Mouse (Mus musculus) cerebellum, adult 2 months (tissue): ENCODE data around the gene Prkag3. TPM values are rescaled to one million over a fixed set of nuclear protein-coding genes. Genes with fewer than 3 reads are reported as not detected.
A peak's percentile ranks its signal among the peaks of the same experiment; 100 is the strongest.

Source experiments
- DNase-seq, 2 experiments: peaks; one replicate each; pipeline ENCODE4 v3.0.0; 2021
- H3K27ac ChIP-seq: fragments of 200-500 bp; 2 replicates; pipeline ENCODE4 v1.5.1; 2012; ENCODE audit warnings: low read length, control low read depth, inconsistent platforms; ENCODE audit not compliant: insufficient read depth
- H3K27me3 ChIP-seq: fragments of 200-500 bp; 2 replicates; pipeline ENCODE4 v1.6.1; 2012; ENCODE audit warnings: inconsistent platforms, mild to moderate bottlenecking, low read length, moderate library complexity; ENCODE audit not compliant: control insufficient read depth, insufficient read depth
- H3K4me1 ChIP-seq: fragments of 200-500 bp; 2 replicates; pipeline ENCODE4 v1.6.1; 2011; ENCODE audit warnings: low read length; ENCODE audit not compliant: control insufficient read depth, insufficient read depth
- H3K4me3 ChIP-seq: fragments of 200-500 bp; replicated peaks from 2 replicates; pipeline ENCODE3; 2011; ENCODE audit warnings: mild to moderate bottlenecking, low read depth, low read length, control low read depth; ENCODE audit not compliant: insufficient read depth
- CTCF ChIP-seq: fragments of 200-500 bp; IDR thresholded peaks from 2 replicates; pipeline ENCODE4 v1.5.1; 2011; ENCODE audit warnings: low read depth, mild to moderate bottlenecking, control low read depth, low read length, moderate library complexity, borderline replicate concordance; ENCODE audit not compliant: insufficient read depth
- POLR2A ChIP-seq: fragments of 200-500 bp; IDR thresholded peaks from 2 replicates; pipeline ENCODE4 v1.6.1; 2011; ENCODE audit warnings: low read length, control low read depth, borderline replicate concordance; ENCODE audit not compliant: insufficient read depth
- WGBS: fragments of 180-500 bp; shearing (Covaris S2); methylation state at CpG from one replicate; pipeline ENCODE4 v1.1.7; 2018; 5-methylcytosine and 5-hydroxymethylcytosine counted together
- polyA plus RNA-seq: library from polyadenylated mRNA; depleted of rRNA; stranded (reverse); fragments of >200 nt; gene quantifications from 2 replicates; pipeline ENCODE4 v1.2.3, GENCODE M21; 2012

Prkag3 gene
- polyA plus RNA-seq, 1 experiment, result 0.52 TPM

DNA sequence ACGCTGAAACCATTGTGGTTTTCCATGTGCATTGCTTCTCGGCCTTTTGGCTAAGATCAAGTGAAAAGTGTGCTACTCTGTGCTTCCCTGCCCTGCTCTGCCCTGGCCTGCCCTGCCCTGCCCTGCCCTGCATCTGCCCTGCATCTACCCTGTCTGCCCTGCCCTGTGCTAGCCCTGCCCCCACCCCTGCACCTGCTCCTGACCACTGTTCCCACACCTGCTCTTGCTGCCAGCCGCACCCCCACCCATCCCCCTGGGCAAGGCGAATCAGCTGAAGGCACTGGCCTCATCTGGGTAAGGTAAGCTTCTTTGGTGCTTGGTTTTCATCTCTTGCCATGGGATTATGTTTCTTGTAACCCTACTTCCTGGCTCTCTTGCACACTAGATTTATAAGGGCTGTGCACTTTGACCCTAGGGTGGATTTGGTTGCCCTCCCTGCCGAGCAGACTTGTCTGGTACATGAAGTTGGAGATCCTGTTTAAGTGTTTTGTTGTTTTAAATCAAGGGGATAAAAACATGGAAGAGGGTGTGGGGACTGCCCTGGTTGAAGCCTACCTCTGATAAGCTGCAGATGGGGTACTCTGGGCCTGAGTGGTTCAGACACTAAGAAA is 5.3 kb upstream of the Prkag3 start:
- no peak overlapping the region for H3K4me3 ChIP-seq
- H3K4me1 ChIP-seq, result no peaks in the 10 kb centered on the region
- H3K27ac ChIP-seq, result no peak overlapping the region
- H3K27me3 ChIP-seq, result no peaks in the 10 kb centered on the region
- DNase-seq, result no peak
- no peak for TF ChIP-seq CTCF
- TF ChIP-seq POLR2A, result no peak
- WGBS, result 82% methylated on average over 5 of the region's 5 CpGs

DNA sequence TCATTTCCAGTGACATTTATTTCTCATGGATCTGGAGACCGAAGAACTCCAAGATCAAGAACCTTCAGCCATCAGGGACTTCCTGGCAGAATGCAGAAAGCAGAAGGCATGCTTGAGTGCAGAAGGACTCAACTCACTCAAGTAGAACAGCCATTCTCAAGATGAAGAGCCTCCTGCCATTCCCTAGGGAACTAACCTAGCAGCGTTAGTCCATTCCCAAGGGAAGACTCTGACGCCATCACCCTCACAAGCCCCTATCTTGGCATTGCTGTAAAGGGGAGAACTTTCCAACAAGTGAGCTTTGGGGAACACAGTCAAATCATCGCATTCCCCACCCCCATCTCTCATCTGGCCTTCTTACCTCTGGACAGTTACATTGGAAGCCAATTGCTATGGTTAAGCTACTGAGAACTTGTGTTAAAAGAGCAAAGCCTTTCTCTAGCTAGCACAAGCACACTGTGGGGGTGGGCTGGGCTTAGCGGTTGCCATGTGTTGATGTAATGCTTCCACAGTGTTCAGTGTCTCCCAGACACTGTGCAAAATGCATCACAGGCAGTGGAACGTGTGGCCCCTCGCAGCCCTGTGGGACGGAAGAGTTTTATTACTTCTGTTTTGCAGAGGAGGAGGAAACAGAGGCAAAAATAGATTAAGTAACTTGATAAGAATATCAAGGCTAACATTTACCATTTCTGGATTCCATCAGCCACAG is 4.4 kb upstream of the Prkag3 start:
- TF ChIP-seq POLR2A (no peak), CTCF (no peak)
- H3K27ac ChIP-seq, result no peak overlapping the region
- H3K27me3 ChIP-seq, result peaks cover 1% of the 10 kb centered on the region; the same call in 1 of the 2 replicates
- no peak for DNase-seq
- no peak overlapping the region for H3K4me3 ChIP-seq
- 0 out of 2 replicates have a peak, but pooled peaks cover 2% of the 10 kb centered on the region for H3K4me1 ChIP-seq
- WGBS, result 79% methylated on average over 8 of the region's 8 CpGs

DNA sequence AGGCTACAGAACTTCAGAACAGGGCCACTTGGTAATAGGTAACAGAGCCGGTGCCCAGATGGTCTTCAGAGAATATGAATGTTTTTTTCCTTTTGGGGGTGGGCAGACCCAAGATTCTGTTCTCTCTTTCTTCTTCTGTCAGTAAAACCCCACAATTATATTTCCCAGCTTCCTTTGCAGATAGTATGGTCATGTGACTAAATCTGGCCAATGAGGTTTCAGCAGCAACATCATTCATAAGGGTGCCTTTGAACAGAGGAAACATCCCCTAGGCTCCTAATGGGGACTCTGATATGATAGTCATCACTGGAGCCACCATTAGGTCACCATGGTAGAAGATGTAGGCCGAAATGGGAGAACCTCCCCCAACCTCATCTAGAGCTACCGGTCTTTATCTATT is 3.8 kb upstream of the Prkag3 start:
- no peak for DNase-seq
- Histone ChIP-seq H3K27me3 (peaks cover 1% of the 10 kb centered on the region; the same call in 1 of the 2 replicates), H3K4me1 (0 out of 2 replicates have a peak, but pooled peaks cover 3% of the 10 kb centered on the region), H3K27ac (no peak overlapping the region), H3K4me3 (no peak overlapping the region)
- TF ChIP-seq CTCF, result no peak
- TF ChIP-seq POLR2A, result no peak
- WGBS, result 92% methylated on average over 3 of the region's 3 CpGs

DNA sequence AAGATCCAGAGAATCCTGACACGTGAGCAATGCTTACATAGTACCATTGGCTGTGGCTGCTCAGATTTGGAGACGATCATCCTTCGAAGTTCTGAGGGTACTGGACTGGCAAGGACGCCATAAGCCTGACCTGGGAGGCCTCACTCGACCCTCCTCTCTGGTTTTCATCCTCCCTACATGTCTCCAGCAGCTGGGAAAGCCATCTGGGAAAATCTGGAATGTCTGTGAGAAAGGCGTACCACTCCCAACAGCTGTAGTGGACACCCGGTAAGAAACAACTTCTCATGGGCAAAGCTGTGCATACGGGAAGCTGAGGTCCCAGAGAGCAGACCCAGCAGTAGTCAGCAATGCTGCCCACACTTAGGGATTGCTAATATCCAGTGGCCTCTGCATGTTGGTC is 3.1 kb upstream of the Prkag3 start:
- Histone ChIP-seq H3K27me3 (peaks cover 1% of the 10 kb centered on the region; the same call in 1 of the 2 replicates), H3K4me3 (no peak overlapping the region), H3K27ac (no peak overlapping the region), H3K4me1 (0 out of 2 replicates have a peak, but pooled peaks cover 3% of the 10 kb centered on the region)
- TF ChIP-seq CTCF, result no peak
- no peak for TF ChIP-seq POLR2A
- DNase-seq, result no peak
- WGBS, result 76% methylated on average over 8 of the region's 8 CpGs

DNA sequence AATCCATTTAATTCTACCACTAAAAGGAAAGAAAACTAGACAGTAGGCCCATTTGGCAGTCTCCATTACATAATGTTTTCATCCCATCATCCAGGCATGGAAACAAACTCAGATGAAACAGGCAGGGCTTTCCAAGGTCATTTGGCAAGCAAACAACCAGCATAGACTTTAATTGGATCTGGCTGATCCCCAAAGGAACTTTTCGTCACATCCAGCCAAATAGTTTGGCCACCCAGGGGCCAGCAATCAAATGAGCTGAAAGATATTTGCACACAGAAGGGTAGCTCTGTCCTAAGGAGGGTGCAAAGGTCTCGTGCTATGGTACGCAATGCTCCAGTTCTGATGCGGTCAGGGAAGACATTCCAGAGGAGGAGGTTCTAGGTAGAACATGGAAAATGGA is 1.7 kb upstream of the Prkag3 start:
- Histone ChIP-seq H3K27me3 (peaks cover 1% of the 10 kb centered on the region; the same call in 1 of the 2 replicates), H3K4me1 (0 out of 2 replicates have a peak, but pooled peaks cover 3% of the 10 kb centered on the region), H3K4me3 (no peak overlapping the region), H3K27ac (no peak overlapping the region)
- TF ChIP-seq POLR2A (no peak), CTCF (no peak)
- DNase-seq, result no peak
- 35% methylated on average over 4 of the region's 4 CpGs for WGBS

DNA sequence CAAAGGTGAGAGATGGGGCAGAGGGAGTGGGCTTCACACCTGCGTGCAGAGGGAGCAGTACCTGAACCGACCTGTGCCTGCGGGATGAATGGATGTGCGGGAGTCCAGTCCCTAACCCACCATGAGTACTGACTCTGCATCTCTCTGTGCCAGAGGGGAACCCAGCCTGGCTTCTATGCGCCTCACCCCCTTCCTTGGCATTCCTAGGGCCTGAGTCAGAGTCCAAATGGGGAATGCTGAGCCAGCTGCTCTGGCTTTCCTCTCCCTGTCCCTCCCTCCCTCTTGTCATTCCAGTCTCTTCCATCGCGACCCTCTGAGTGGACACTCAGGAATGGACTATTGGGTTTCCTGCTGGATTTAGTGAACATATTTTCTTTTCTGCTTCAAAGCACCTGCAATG is 280 bp upstream of the Prkag3 start:
- no peak for TF ChIP-seq CTCF
- peaks cover 1% of the 10 kb centered on the region; the same call in 1 of the 2 replicates for H3K27me3 ChIP-seq
- H3K27ac ChIP-seq, result no peak overlapping the region
- H3K4me3 ChIP-seq, result no peak overlapping the region
- no peak for DNase-seq
- 43% methylated on average over 7 of the region's 7 CpGs for WGBS
- 0 out of 2 replicates have a peak, but pooled peaks cover 3% of the 10 kb centered on the region for H3K4me1 ChIP-seq

DNA sequence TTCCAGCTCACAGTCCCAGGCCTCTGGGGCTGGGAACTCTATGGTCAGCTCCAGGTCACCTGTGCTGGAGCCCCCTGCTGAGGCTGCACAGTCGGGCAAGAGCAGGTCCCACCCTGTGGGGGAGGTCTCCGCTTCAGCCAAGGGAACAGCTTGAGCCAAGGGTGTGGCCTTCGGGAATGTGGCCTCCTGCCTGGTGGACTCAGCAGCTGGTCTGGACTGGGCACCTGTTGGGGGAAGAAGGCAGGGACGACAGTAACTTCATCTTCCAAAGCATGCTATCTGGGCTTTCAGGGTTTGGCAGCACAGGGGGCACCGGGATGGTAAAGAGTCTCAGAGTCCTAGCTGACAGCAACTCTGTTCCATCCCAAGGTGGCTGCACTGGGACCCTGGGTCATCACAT is 1.7 kb downstream of the Prkag3 start:
- WGBS, result 53% methylated on average over 5 of the region's 5 CpGs
- H3K27me3 ChIP-seq, result peaks cover 1% of the 10 kb centered on the region; the same call in 1 of the 2 replicates
- 0 out of 2 replicates have a peak, but pooled peaks cover 3% of the 10 kb centered on the region for H3K4me1 ChIP-seq
- DNase-seq, result no peak
- H3K27ac ChIP-seq, result no peak overlapping the region
- TF ChIP-seq POLR2A, result no peak
- no peak for TF ChIP-seq CTCF
- H3K4me3 ChIP-seq, result no peak overlapping the region

DNA sequence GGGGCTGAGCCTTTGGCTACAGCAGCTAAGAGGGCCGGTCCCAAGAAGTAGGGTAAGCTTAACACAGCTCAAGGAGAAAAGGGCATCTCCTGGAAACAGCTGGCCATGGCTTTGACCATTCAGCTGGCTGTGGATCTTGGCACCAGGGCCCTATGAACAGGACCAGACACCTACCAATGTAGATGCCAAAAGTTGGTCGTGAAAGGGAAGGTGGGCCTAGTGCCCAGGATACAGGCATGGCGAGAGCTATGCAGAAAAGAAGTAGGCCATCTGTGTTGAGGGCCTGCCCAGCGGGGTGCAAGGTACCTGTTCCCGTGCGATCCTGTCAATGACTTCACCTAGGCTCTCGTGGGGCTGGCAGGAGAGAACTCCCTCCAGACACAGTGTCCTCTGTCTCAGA is 8.2 kb downstream of the Prkag3 start:
- 32% methylated on average over 7 of the region's 7 CpGs for WGBS
- peak in 1 of 2 experiments; percentile 29 for DNase-seq
- no peak overlapping the region for H3K4me3 ChIP-seq
- H3K27ac ChIP-seq, result no peak overlapping the region
- H3K4me1 ChIP-seq, result peaks cover 4% of the 10 kb centered on the region; the same call in 1 of the 2 replicates
- H3K27me3 ChIP-seq, result no peaks in the 10 kb centered on the region
- TF ChIP-seq CTCF, result no peak
- no peak for TF ChIP-seq POLR2A

DNA sequence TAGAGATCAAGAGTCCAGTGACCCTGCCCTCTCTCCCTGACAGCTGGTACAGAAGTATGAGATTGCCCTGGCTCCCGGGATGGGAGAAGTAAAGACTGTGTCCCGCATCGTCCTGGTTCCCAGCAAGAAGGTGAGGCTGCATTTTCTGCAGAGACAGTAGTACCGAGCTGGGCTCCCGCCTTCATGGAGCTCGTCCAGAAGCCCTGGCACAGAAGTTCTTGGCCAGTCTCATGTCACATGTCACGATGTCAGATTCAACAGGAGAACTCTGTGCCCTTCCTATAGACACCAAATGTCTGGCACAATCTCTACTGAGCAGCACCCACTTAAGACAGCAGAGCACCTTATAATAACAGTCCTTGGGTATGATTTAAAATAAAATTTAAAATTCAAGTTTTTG is 11.5 kb downstream of the Prkag3 start:
- Histone ChIP-seq H3K4me3 (no peak overlapping the region), H3K27me3 (no peaks in the 10 kb centered on the region), H3K27ac (no peak overlapping the region), H3K4me1 (peaks cover 4% of the 10 kb centered on the region; the same call in 1 of the 2 replicates)
- DNase-seq, result no peak
- 38% methylated on average over 7 of the region's 7 CpGs for WGBS
- TF ChIP-seq CTCF (no peak), POLR2A (no peak)
